Mouse (Mus musculus) kidney, adult 11 months (tissue): ENCODE measurements at regions not wholly inside any gene's neighbourhood (a gene's known extent, or its start where the extent isn't known, plus 50 kb on each side); places are given as distances from the start of the nearest gene placed in this dataset.
"Not testable (repeated sequence)": the region's sequence is repeated elsewhere in the genome, so short reads cannot be mapped to it uniquely, and the experiment has no call there.

Experiments used
- DNase-seq: peaks from one replicate; pipeline ENCODE4 v3.0.0; 2022

DNA sequence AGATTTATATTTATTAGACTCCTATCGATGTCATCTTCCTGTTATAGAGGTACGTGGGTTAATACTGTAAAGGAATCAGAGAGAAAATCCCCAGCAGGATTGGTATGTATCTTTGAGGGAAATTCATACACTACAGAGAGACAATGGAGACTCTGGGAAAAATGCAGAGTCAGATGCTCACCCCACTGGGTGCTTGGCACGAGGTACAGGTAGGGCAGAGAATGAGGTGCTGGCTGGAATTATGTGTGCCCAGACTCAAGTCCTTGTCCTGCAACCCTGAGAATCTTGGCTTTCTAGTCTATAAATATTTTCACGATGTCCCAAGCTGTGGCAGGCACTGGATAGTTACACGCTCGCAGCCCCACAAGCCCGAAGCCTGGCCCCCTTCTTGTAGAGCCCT lies 57.8 kb upstream of the Cry1 start:
- no peak for DNase-seq

DNA sequence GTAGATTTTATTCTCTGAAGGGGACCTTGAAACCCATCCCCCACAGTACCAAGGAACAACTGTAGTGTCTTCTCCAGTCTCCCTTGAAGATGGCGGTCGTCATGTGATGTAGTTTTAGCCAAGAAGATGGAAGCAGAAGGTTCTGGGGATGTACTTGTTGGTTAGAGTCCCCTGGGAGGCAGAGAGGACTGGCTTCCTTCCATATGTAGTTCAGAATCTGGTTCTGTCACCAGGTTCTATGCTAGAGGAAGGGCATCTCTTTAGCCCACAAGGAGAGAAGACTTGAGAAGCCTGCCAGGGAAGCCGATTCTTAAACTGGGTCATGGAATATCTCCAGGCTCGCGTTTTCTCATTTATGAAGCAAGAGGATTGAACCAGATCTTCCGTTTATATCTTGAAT lies 58.7 kb upstream of the Cry1 start:
- no peak for DNase-seq

GRCm38 (mm10) chr10:85265746-85266145 lies 80.9 kb upstream of the Cry1 start:
- DNase-seq = no peak

DNA sequence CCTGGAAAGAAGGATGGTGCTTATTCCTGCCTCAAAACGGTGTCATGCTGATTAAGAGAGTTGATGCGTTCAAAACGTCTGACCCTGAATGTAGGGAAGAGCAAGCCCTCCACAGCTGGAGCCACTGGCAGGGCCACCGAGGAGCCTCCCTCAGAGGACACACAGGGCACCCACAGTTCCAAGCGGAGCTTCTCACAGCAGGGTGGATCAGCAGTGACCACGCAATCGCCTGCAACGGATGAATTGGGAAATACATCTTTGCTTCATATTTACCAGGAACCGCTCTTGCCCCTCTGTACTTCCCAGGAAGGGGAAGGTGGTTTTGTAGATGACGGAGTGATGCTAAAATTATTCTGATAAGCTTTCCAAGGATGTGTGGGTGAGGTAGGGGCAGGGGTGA lies 81.3 kb upstream of the Cry1 start:
- no peak for DNase-seq

DNA sequence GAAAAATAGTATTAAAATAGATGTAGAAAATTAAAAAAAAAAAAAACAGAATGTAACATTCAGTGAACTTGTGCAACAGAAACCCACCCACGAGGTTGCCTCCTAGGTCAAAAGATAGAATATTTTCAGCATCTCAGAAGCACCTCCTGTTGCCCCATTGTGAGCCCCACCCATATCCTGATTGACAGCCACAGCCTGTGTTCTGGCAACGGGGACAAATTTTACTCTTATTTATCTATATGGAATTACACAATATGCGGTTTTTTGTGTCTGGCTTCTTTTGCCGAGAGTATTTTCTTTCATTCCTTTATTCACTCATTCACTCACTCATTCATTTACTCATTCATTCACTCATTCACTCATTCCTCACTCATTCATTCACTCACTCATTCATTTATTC lies 81.9 kb upstream of the Cry1 start:
- DNase-seq = no peak

- no peak for DNase-seq
Measured at GRCm38 (mm10) chr10:85270209-85270608, 85.3 kb upstream of the Cry1 start.

DNA sequence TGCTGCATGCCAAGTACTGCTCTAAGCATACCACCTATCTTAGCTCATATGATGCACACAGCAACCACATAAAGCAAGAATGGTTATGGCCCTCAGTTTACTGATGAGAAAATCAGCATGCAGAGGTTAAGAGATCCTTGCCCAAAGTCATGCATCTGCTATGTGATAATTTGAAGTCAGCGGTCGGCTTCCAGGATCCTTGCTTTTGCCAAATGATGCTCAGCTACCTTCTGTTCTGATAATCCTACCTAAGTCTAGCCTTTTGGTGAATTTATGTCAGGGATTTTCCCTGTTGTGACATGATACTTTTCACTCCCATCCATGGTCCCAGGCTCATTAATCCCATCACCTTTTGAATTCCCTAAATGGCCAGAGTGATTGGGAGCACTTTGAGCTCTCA lies 91.9 kb upstream of the Cry1 start:
- no peak for DNase-seq

- no peak for DNase-seq
Measured at GRCm38 (mm10) chr10:85291733-85292476, 94.7 kb upstream of the Btbd11 start.

- no peak for DNase-seq
Measured at GRCm38 (mm10) chr10:85292477-85292855, 94.1 kb upstream of the Btbd11 start.

- DNase-seq = no peak
Measured at GRCm38 (mm10) chr10:85293071-85293783, 93.4 kb upstream of the Btbd11 start.

- DNase-seq = no peak
Measured at GRCm38 (mm10) chr10:85295133-85295887, 91.3 kb upstream of the Btbd11 start.

DNA sequence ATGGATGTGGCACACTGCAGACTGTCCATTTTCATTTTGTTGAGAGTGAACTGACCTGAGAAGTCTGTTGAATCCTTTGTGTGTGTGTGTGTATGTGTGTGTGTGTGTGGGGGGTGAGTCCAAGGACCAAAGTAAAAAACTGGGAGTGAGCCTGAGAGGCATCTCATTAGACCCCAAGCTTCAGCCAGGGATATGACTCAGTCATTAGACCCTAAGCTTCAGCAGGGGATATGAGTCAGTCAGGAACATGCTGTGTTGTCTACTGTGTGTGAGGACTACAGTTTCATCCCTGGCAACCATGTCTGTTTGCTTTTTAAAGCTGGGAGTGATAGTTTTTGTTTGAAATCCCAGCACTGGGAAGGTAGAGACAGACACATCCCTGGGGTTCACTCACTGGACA lies 74.8 kb upstream of the Btbd11 start:
- DNase-seq = no peak

DNA sequence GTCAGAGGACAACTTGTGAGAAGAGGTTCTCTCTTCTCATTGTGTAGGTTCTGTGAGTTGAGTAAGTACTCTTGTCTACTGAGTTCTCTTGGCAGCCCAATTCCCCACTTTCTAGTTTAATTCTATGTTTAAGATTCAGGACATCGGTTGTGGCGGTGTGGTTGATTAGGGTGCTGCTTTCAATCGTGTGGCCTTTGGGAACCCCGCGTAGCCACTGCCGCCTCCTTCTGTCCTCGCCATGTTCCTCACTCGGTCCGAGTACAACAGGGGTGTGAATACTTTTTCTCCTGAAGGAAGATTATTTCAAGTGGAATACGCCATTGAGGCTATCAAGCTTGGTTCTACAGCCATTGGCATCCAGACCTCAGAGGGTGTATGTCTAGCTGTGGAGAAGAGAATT lies 73.3 kb upstream of the Btbd11 start:
- not testable (repeated sequence) for DNase-seq

GRCm38 (mm10) chr10:85320971-85321370 lies 65.6 kb upstream of the Btbd11 start:
- no peak for DNase-seq

GRCm38 (mm10) chr10:85322280-85322679 lies 64.3 kb upstream of the Btbd11 start:
- DNase-seq = no peak

DNA sequence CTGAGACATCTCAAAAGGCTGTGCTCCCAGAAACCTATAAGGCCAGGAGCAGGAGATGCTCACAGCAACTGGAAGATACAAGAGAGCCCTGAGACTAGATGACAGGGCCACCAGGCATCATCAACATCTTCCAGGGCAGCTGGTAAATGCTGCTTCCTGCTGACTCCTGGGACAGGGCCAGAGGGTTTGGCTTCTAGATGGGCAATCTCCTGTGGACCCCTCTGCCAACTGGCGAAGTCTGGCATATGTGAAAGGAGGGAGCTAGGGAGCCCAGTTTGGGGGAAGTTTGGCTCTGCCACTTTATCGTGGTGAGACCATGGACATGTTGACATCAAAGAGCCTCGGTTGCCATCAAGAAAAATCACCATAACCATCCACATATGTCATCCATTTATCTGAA lies 57.2 kb upstream of the Btbd11 start:
- no peak for DNase-seq

- peak; percentile 24 for DNase-seq
Measured at GRCm38 (mm10) chr10:85330938-85331691, 55.5 kb upstream of the Btbd11 start.
